8 mouse cellular contexts compared by ENCODE assay signal in genomic region chr16:49854931-49855835, GRCm38 (mm10). TPM values are rescaled to one million over a fixed set of nuclear protein-coding genes. Genes with fewer than 3 reads are reported as not detected.
DNase-seq lines count a peak whose midpoint lies in the region; ATAC-seq lines count a peak whose summit lies in the region.

No protein-coding gene starts in this region.

- no peaks in the 10 kb centered on the region for H3K9me3 ChIP-seq in heart, embryonic 14.5 days (ENCODE audit: control insufficient read depth, low read length)
- H3K9me3 ChIP-seq in liver, embryonic 13.5 days (replicated peaks), result no peaks in the 10 kb centered on the region
- H3K9me3 ChIP-seq in stomach, embryonic 16.5 days (replicated peaks; ENCODE audit: control insufficient read depth, low read length), result no peaks in the 10 kb centered on the region

- ATAC-seq in heart, embryonic 14.5 days (ENCODE audit: insufficient number of reproducible peaks, insufficient read depth, low FRiP score, low read depth), result peak; percentile 96
- peak; percentile 89 for ATAC-seq in liver, embryonic 13.5 days (ENCODE audit: low read depth)
- peak; percentile 97 for ATAC-seq in stomach, embryonic 16.5 days (ENCODE audit: insufficient read depth, low FRiP score)

- DNase-seq in CD4-positive helper T cell, adult 2 months (ENCODE audit: low read depth, low spot score), result peak; percentile 91
- peak; percentile 77 for DNase-seq in brain, embryonic 18.5 days (ENCODE audit: low read depth, low spot score)
- DNase-seq in fibroblast of lung, adult 2 months (ENCODE audit: low read depth), result peak; percentile 67
- DNase-seq in kidney, postnatal 14 days, result peak; percentile 96
- DNase-seq in liver, embryonic 13.5 days, result peak; percentile 89
- peak; percentile 91 for DNase-seq in neural tube, embryonic 10.5 days (ENCODE audit: extremely low spot score, low spot score)

- peak overlapping the region; percentile 94 to 99 for H3K27ac ChIP-seq in heart, embryonic 14.5 days (replicated peaks in 1 of 2; ENCODE audit: control insufficient read depth in 1 of 2, insufficient read depth in 1 of 2, low read depth in 2 of 2, low read length in 2 of 2)
- H3K27ac ChIP-seq in liver, embryonic 13.5 days, result peak overlapping the region; percentile 100
- peak overlapping the region; percentile 99 for H3K27ac ChIP-seq in stomach, embryonic 16.5 days (ENCODE audit: low read length)

- WGBS in heart, embryonic 14.5 days, result 1% methylated on average over 59 of the region's 74 CpGs
- WGBS in liver, embryonic 13.5 days (ENCODE audit: insufficient replicate concordance), result under 1% methylated on average over 60 of the region's 74 CpGs
- WGBS in stomach, embryonic 16.5 days, result under 1% methylated on average over 73 of the region's 74 CpGs

- no peaks in the 10 kb centered on the region for H3K36me3 ChIP-seq in heart, embryonic 14.5 days (ENCODE audit: control insufficient read depth, insufficient read depth, low read length)
- peaks cover 17% of the 10 kb centered on the region for H3K36me3 ChIP-seq in liver, embryonic 13.5 days
- no peaks in the 10 kb centered on the region for H3K36me3 ChIP-seq in stomach, embryonic 16.5 days (ENCODE audit: control insufficient read depth, insufficient read depth, low read length)

- H3K27me3 ChIP-seq in heart, embryonic 14.5 days (ENCODE audit: control insufficient read depth, insufficient read depth, low read length), result no peaks in the 10 kb centered on the region
- H3K27me3 ChIP-seq in liver, embryonic 13.5 days, result no peaks in the 10 kb centered on the region
- no peaks in the 10 kb centered on the region for H3K27me3 ChIP-seq in stomach, embryonic 16.5 days (ENCODE audit: control insufficient read depth, insufficient read depth, low read length)

- H3K4me3 ChIP-seq in heart, embryonic 14.5 days (ENCODE audit: control insufficient read depth in 1 of 2, insufficient read depth in 1 of 2, low read depth in 1 of 2, low read length in 2 of 2), result peak overlapping the region; percentile 81 to 97
- peak overlapping the region; percentile 91 for H3K4me3 ChIP-seq in liver, embryonic 13.5 days (replicated peaks)
- H3K4me3 ChIP-seq in stomach, embryonic 16.5 days (replicated peaks; ENCODE audit: low read length), result peak overlapping the region; percentile 88

- peak overlapping the region; percentile 94 for H3K9ac ChIP-seq in heart, embryonic 14.5 days (ENCODE audit: low read length)
- peak overlapping the region; percentile 100 for H3K9ac ChIP-seq in liver, embryonic 13.5 days
- H3K9ac ChIP-seq in stomach, embryonic 16.5 days (ENCODE audit: low read length), result peak overlapping the region; percentile 97

- peak overlapping the region; percentile 82 for H3K4me2 ChIP-seq in heart, embryonic 14.5 days (ENCODE audit: low read length)
- peak overlapping the region; percentile 69 for H3K4me2 ChIP-seq in liver, embryonic 13.5 days
- H3K4me2 ChIP-seq in stomach, embryonic 16.5 days (ENCODE audit: low read depth, low read length), result peak overlapping the region; percentile 78

- peaks cover 8 to 22% of the 10 kb centered on the region in 2 experiments; a peak in 3 of 4 replicates for H3K4me1 ChIP-seq in heart, embryonic 14.5 days (ENCODE audit: control insufficient read depth in 2 of 2, insufficient read depth in 2 of 2, low read length in 2 of 2)
- peaks cover 49% of the 10 kb centered on the region for H3K4me1 ChIP-seq in liver, embryonic 13.5 days (replicated peaks)
- H3K4me1 ChIP-seq in stomach, embryonic 16.5 days (ENCODE audit: control insufficient read depth, insufficient read depth, low read length), result peaks cover 20% of the 10 kb centered on the region

RNA-seq across cellular contexts. Expression of gene Cd47, which starts 54.9 kb away (rescaled TPM):
- 66.0 and 68.4 TPM in 2 replicates for polyA plus RNA-seq in heart, embryonic 14.5 days (2014; fragmentation: Nextera tagmentation; extraction: Ambion mirVana)
- 301 and 344 TPM in 2 replicates for polyA plus RNA-seq in liver, embryonic 13.5 days (2015; fragmentation: Nextera tagmentation; extraction: Ambion mirVana)
- polyA plus RNA-seq in stomach, embryonic 16.5 days (2015; fragmentation: Nextera tagmentation; extraction: Ambion mirVana), result 80.0 and 94.9 TPM in 2 replicates

Comparison
In these comparisons a context has a peak if more than half of its experiments do, and no peak if none do; other contexts are left out.
1. Peak in every context shown above with its lines: DNase-seq, ATAC-seq, H3K4me3 ChIP-seq and H3K27ac ChIP-seq.